Mouse (Mus musculus) MEL (cell line): Measurements from ENCODE around the gene Dock1. TPM values are rescaled to one million over a fixed set of nuclear protein-coding genes. Genes with fewer than 3 reads are reported as not detected.

Experiments
- DNase-seq: peaks from one replicate; pipeline ENCODE4 v3.0.0; 2011; ENCODE audit warnings: low read depth, low spot score
- H3K27ac ChIP-seq: 2 replicates; pipeline ENCODE4 v1.5.1; 2012; ENCODE audit warnings: low read depth, mild to moderate bottlenecking, control low read depth, low read length, moderate library complexity; ENCODE audit not compliant: control insufficient read depth
- H3K27me3 ChIP-seq, 2 experiments: fragments of 150-350 bp in 1 of 2; sonication (generic) in 1 of 2; 2 replicates each; pipeline ENCODE4 v1.6.1; 2012; ENCODE audit warnings: low read length in 2 of 2, mild to moderate bottlenecking in 2 of 2, improper control_type of control experiment in 1 of 2, moderate library complexity in 1 of 2; ENCODE audit not compliant: insufficient read depth in 2 of 2, control insufficient read depth in 1 of 2
- H3K36me3 ChIP-seq, 2 experiments: 2 replicates each; pipeline ENCODE4 v1.6.1; 2012 to 2014; ENCODE audit warnings: low read length in 2 of 2, improper control_type of control experiment in 1 of 2, inconsistent platforms in 1 of 2, mild to moderate bottlenecking in 1 of 2; ENCODE audit not compliant: insufficient read depth in 2 of 2, control insufficient read depth in 1 of 2
- H3K4me1 ChIP-seq, 2 experiments: fragments of 150-350 bp in 1 of 2; sonication (generic) in 1 of 2; 2 replicates each; pipeline ENCODE4 v1.6.1; 2012; ENCODE audit warnings: low read length in 2 of 2, improper control_type of control experiment in 1 of 2, mild to moderate bottlenecking in 1 of 2; ENCODE audit not compliant: insufficient read depth in 2 of 2, control insufficient read depth in 1 of 2
- H3K4me3 ChIP-seq, 2 experiments: fragments of 150-350 bp in 1 of 2; sonication (generic) in 1 of 2; 2 replicates each; pipeline ENCODE4 v1.5.1; 2012; ENCODE audit warnings: low read depth in 2 of 2, low read length in 2 of 2, mild to moderate bottlenecking in 2 of 2, moderate library complexity in 2 of 2, control low read depth in 1 of 2, improper control_type of control experiment in 1 of 2; ENCODE audit not compliant: control insufficient read depth in 1 of 2, insufficient read depth in 1 of 2
- H3K79me2 ChIP-seq: 2 replicates; pipeline ENCODE4 v1.6.1; 2012; ENCODE audit warnings: mild to moderate bottlenecking, low read length, moderate library complexity; ENCODE audit not compliant: control insufficient read depth, poor library complexity, insufficient read depth
- H3K9ac ChIP-seq: 2 replicates; pipeline ENCODE4 v1.6.1; 2012; ENCODE audit warnings: low read depth, mild to moderate bottlenecking, control low read depth, low read length, moderate library complexity; ENCODE audit not compliant: control insufficient read depth, poor library complexity, severe bottlenecking
- H3K9me3 ChIP-seq: fragments of 150-350 bp; sonication (generic); replicated peaks from 2 replicates; pipeline ENCODE4 v1.6.1; 2012; ENCODE audit warnings: mild to moderate bottlenecking, low read length, improper control_type of control experiment, moderate library complexity; ENCODE audit not compliant: insufficient read depth
- E2F4 ChIP-seq: IDR thresholded peaks from 2 replicates; pipeline ENCODE4 v1.6.1; 2011; ENCODE audit warnings: low read depth, low read length, improper control_type of control experiment, borderline replicate concordance
- ETS1 ChIP-seq: IDR thresholded peaks from 2 replicates; pipeline ENCODE4 v1.6.1; 2012; ENCODE audit warnings: low read depth, mild to moderate bottlenecking, inconsistent platforms, low read length, improper control_type of control experiment, moderate library complexity
- MAZ ChIP-seq: IDR thresholded peaks from 2 replicates; pipeline ENCODE4 v1.6.1; 2012; ENCODE audit warnings: low read depth, mild to moderate bottlenecking, inconsistent platforms, low read length, improper control_type of control experiment
- MEF2A ChIP-seq: IDR thresholded peaks from 2 replicates; pipeline ENCODE4 v1.6.1; 2014; ENCODE audit warnings: low read depth, mild to moderate bottlenecking, inconsistent platforms, low read length, improper control_type of control experiment; ENCODE audit not compliant: poor library complexity, insufficient replicate concordance, severe bottlenecking; ENCODE audit errors: extremely low read depth
- MYB ChIP-seq: IDR thresholded peaks from 2 replicates; pipeline ENCODE4 v1.6.1; 2011; ENCODE audit warnings: mild to moderate bottlenecking, low read depth, low read length, improper control_type of control experiment
- MYC ChIP-seq: IDR thresholded peaks from 2 replicates; pipeline ENCODE4 v1.6.1; 2011; ENCODE audit warnings: low read depth, mild to moderate bottlenecking, low read length, improper control_type of control experiment, moderate library complexity
- POLR2AphosphoS5 ChIP-seq: IDR thresholded peaks from 2 replicates; pipeline ENCODE4 v1.6.1; 2012; ENCODE audit warnings: low read depth, borderline replicate concordance, mild to moderate bottlenecking, inconsistent platforms, low read length, moderate library complexity, mixed read lengths
- RCOR1 ChIP-seq: IDR thresholded peaks from 2 replicates; pipeline ENCODE4 v1.6.1; 2012; ENCODE audit warnings: low read depth, mild to moderate bottlenecking, inconsistent platforms, low read length, improper control_type of control experiment
- SMC3 ChIP-seq: IDR thresholded peaks from 2 replicates; pipeline ENCODE4 v1.6.1; 2011; ENCODE audit warnings: low read depth, low read length, improper control_type of control experiment
- USF2 ChIP-seq, 2 experiments: IDR thresholded peaks; 2 replicates each; pipeline ENCODE4 v1.6.1; 2011 to 2012; ENCODE audit warnings: improper control_type of control experiment in 2 of 2, low read length in 2 of 2, borderline replicate concordance in 1 of 2, inconsistent platforms in 1 of 2, low read depth in 1 of 2, mild to moderate bottlenecking in 1 of 2; ENCODE audit not compliant: insufficient read depth in 1 of 2
- polyA plus RNA-seq, 2 experiments: library from polyadenylated mRNA; stranded (reverse) in 1 of 2; unstranded in 1 of 2; fragments of >175 nt in 1 of 2; fragments of >200 nt in 1 of 2; gene quantifications; 2 replicates each; pipeline versions ENCODE4 v1.2.1 to v1.2.4; 2012; ENCODE audit warnings: low replicate concordance in 2 of 2, low read depth in 1 of 2; ENCODE audit not compliant: insufficient read length in 2 of 2, insufficient read depth in 1 of 2, missing spikeins in 1 of 2
- total RNA-seq: library from RNA; depleted of rRNA; stranded (reverse); fragments of 300-350 nt; gene quantifications from 2 replicates; pipeline ENCODE4 v1.2.3, GENCODE M21; 2012

Dock1 gene
- total and polyA plus RNA-seq, 3 experiments: not detected

GRCm38 (mm10) chr7:134818471-134818870, 148.0 kb downstream of the Dock1 start:
- Histone ChIP-seq H3K36me3 (no peaks in the 10 kb centered on the region), H3K9me3 (no peaks in the 10 kb centered on the region), H3K79me2 (no peaks in the 10 kb centered on the region), H3K27me3 (no peaks in the 10 kb centered on the region), H3K4me3 (no peak overlapping the region), H3K9ac (no peak overlapping the region), H3K4me1 (no peaks in the 10 kb centered on the region), H3K27ac (no peak overlapping the region)
- TF ChIP-seq MAZ (no peak), POLR2AphosphoS5 (no peak), MEF2A (no peak), ETS1 (no peak), SMC3 (no peak), MYC (no peak), RCOR1 (no peak)
- DNase-seq: no peak

GRCm38 (mm10) chr7:134821264-134821663, 150.8 kb downstream of the Dock1 start:
- Histone ChIP-seq H3K9ac (no peak overlapping the region), H3K9me3 (no peaks in the 10 kb centered on the region), H3K27ac (no peak overlapping the region), H3K27me3 (no peaks in the 10 kb centered on the region), H3K79me2 (no peaks in the 10 kb centered on the region), H3K4me3 (no peak overlapping the region), H3K4me1 (no peaks in the 10 kb centered on the region), H3K36me3 (no peaks in the 10 kb centered on the region)
- TF ChIP-seq E2F4 (no peak), MEF2A (no peak)
- no peak for DNase-seq

GRCm38 (mm10) chr7:134822006-134822405, 151.6 kb downstream of the Dock1 start:
- TF ChIP-seq USF2 (IDR thresholded peaks at IDR 0.05; ENCODE audit: borderline replicate concordance in 1 of 2, insufficient read depth in 1 of 2, low read depth in 1 of 2, low read length in 2 of 2) (no peak), MYB (no peak), MYC (no peak)
- Histone ChIP-seq H3K4me3 (no peak overlapping the region), H3K27ac (no peak overlapping the region), H3K9ac (no peak overlapping the region), H3K79me2 (no peaks in the 10 kb centered on the region), H3K27me3 (no peaks in the 10 kb centered on the region), H3K4me1 (no peaks in the 10 kb centered on the region), H3K9me3 (no peaks in the 10 kb centered on the region), H3K36me3 (no peaks in the 10 kb centered on the region)
- DNase-seq: no peak
